30 mouse cellular contexts compared by ENCODE assay signal in the genomic region with DNA sequence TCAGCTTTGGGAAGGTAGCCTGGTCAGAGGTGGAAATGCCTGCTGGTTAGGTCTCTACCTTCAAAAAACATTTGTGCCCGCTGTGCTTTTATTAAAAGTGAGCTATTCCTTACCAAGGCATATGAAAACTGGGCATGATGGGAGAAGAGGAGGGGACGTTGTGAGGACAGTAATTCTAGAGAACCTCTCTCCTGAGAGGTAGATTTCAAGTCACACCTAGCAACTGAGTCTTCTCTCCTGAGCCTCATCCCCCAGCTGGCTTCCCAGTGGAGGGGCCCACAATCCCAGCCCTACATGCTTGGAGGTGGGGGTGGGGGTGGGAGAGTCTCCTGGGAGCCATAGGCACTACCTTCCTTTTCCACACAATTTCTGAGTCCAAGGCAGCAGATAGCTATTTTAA. TPM values are rescaled to one million over a fixed set of nuclear protein-coding genes. Genes with fewer than 3 reads are reported as not detected.
"Had no signal": no experiment of that assay in that cellular context is flagged by ENCODE, and none has a peak within 500 bp of the region (broad histone marks: within the 10 kb centered on the region; RNA-seq: fewer than 3 reads in every experiment).

No protein-coding gene starts in this region.

- H3K9ac ChIP-seq: heart, embryonic 12.5 days; heart, embryonic 15.5 days; hindbrain, embryonic 12.5 days; hindbrain, embryonic 13.5 days; hindbrain, embryonic 14.5 days; hindbrain, embryonic 15.5 days; intestine, embryonic 15.5 days had no signal

- H3K27ac ChIP-seq: heart, embryonic 10.5 days; heart, embryonic 13.5 days; heart, embryonic 15.5 days; hindbrain, embryonic 10.5 days; hindbrain, embryonic 12.5 days; hindbrain, embryonic 13.5 days; hindbrain, embryonic 14.5 days; hindbrain, embryonic 15.5 days; hindbrain, postnatal 0 days; intestine, embryonic 15.5 days; kidney, embryonic 15.5 days; kidney, postnatal 0 days; layer of hippocampus, adult 2 months had no signal

- ATAC-seq: hindbrain, embryonic 16.5 days; hindbrain, postnatal 0 days; inflammation-experienced regulatory T-cells, adult 6 months had no signal

- H3K9me3 ChIP-seq: heart, embryonic 10.5 days; heart, embryonic 12.5 days; heart, embryonic 13.5 days; heart, embryonic 15.5 days; hindbrain, embryonic 10.5 days; hindbrain, embryonic 12.5 days; hindbrain, embryonic 13.5 days; hindbrain, embryonic 15.5 days; intestine, embryonic 15.5 days; kidney, embryonic 15.5 days had no signal

- DNase-seq: heart, postnatal 10 days; heart, postnatal 14 days; heart, postnatal 36 days; heart, postnatal 4 days; kidney, adult 11 months; kidney, adult 18-20 months; kidney, adult 9 months; kidney, postnatal 10 days; kidney, postnatal 14 days; kidney, postnatal 25 days; kidney, postnatal 4 days; layer of hippocampus, adult 9-11 months; layer of hippocampus, postnatal 36 days had no signal

- H3K36me3 ChIP-seq: heart, embryonic 10.5 days; heart, embryonic 12.5 days; heart, embryonic 13.5 days; heart, embryonic 15.5 days; hindbrain, embryonic 10.5 days; hindbrain, embryonic 12.5 days; hindbrain, embryonic 13.5 days; hindbrain, embryonic 15.5 days; intestine, embryonic 15.5 days; kidney, embryonic 15.5 days had no signal

- H3K4me3 ChIP-seq: layer of hippocampus, adult 2 months had no signal

RNA-seq across cellular contexts. Expression of a gene that starts 1.0 kb away (rescaled TPM):
- total RNA-seq: hematopoietic stem cell, adult 5-6 weeks had no signal
